Mouse (Mus musculus) liver, embryonic 14.5 days (tissue): Measurements from ENCODE around the gene Gss.

Experiments
- CTCF ChIP-seq: IDR thresholded peaks from 2 replicates; pipeline ENCODE4 v1.5.1; 2016; ENCODE audit warnings: antibody characterized with exemption, low read depth, control low read depth
- EP300 ChIP-seq: IDR thresholded peaks from 2 replicates; pipeline ENCODE4 v1.6.1; 2016; ENCODE audit warnings: antibody characterized with exemption, low read depth

- TF ChIP-seq CTCF (no peak), EP300 (no peak)
These were observed 39.7 kb downstream of the Gss start for GRCm38 (mm10) chr2:155552949-155553354.
